Mouse (Mus musculus): ENCODE measurements around the gene A730046J19Rik. TPM values are rescaled to one million over a fixed set of nuclear protein-coding genes. Genes with fewer than 3 reads are reported as not detected.

The A730046J19Rik gene
- polyA plus RNA-seq, 1 experiment from 2014 or later, result 0.76 TPM

Other genes starting within 250 kb of the A730046J19Rik start
- gene Dcx, start 220.4 kb upstream of the A730046J19Rik start, polyA plus RNA-seq (2014; fragmentation: Nextera tagmentation; extraction: Ambion mirVana), result 0.18 and 0.47 TPM in 2 replicates
- gene Alg13, start 164.1 kb downstream of the A730046J19Rik start, polyA plus RNA-seq (2014; fragmentation: Nextera tagmentation; extraction: Ambion mirVana), result 11.6 and 13.8 TPM in 2 replicates

All from heart, embryonic 14.5 days (tissue).